Mouse (Mus musculus) MEL (cell line): ENCODE measurements around the gene Gck. TPM values are rescaled to one million over a fixed set of nuclear protein-coding genes. Genes with fewer than 3 reads are reported as not detected.

ENCODE experiments used
- DNase-seq: peaks from one replicate; pipeline ENCODE4 v3.0.0; 2011; ENCODE audit warnings: low read depth, low spot score
- H3K27ac ChIP-seq: 2 replicates; pipeline ENCODE4 v1.5.1; 2012; ENCODE audit warnings: low read depth, mild to moderate bottlenecking, control low read depth, low read length, moderate library complexity; ENCODE audit not compliant: control insufficient read depth
- H3K27me3 ChIP-seq, 2 experiments: fragments of 150-350 bp in 1 of 2; sonication (generic) in 1 of 2; 2 replicates each; pipeline ENCODE4 v1.6.1; 2012; ENCODE audit warnings: low read length in 2 of 2, mild to moderate bottlenecking in 2 of 2, improper control_type of control experiment in 1 of 2, moderate library complexity in 1 of 2; ENCODE audit not compliant: insufficient read depth in 2 of 2, control insufficient read depth in 1 of 2
- H3K36me3 ChIP-seq, 2 experiments: 2 replicates each; pipeline ENCODE4 v1.6.1; 2012 to 2014; ENCODE audit warnings: low read length in 2 of 2, improper control_type of control experiment in 1 of 2, inconsistent platforms in 1 of 2, mild to moderate bottlenecking in 1 of 2; ENCODE audit not compliant: insufficient read depth in 2 of 2, control insufficient read depth in 1 of 2
- H3K4me1 ChIP-seq, 2 experiments: fragments of 150-350 bp in 1 of 2; sonication (generic) in 1 of 2; 2 replicates each; pipeline ENCODE4 v1.6.1; 2012; ENCODE audit warnings: low read length in 2 of 2, improper control_type of control experiment in 1 of 2, mild to moderate bottlenecking in 1 of 2; ENCODE audit not compliant: insufficient read depth in 2 of 2, control insufficient read depth in 1 of 2
- H3K4me3 ChIP-seq, 2 experiments: fragments of 150-350 bp in 1 of 2; sonication (generic) in 1 of 2; 2 replicates each; pipeline ENCODE4 v1.5.1; 2012; ENCODE audit warnings: low read depth in 2 of 2, low read length in 2 of 2, mild to moderate bottlenecking in 2 of 2, moderate library complexity in 2 of 2, control low read depth in 1 of 2, improper control_type of control experiment in 1 of 2; ENCODE audit not compliant: control insufficient read depth in 1 of 2, insufficient read depth in 1 of 2
- H3K79me2 ChIP-seq: 2 replicates; pipeline ENCODE4 v1.6.1; 2012; ENCODE audit warnings: mild to moderate bottlenecking, low read length, moderate library complexity; ENCODE audit not compliant: control insufficient read depth, poor library complexity, insufficient read depth
- H3K9ac ChIP-seq: 2 replicates; pipeline ENCODE4 v1.6.1; 2012; ENCODE audit warnings: low read depth, mild to moderate bottlenecking, control low read depth, low read length, moderate library complexity; ENCODE audit not compliant: control insufficient read depth, poor library complexity, severe bottlenecking
- H3K9me3 ChIP-seq: fragments of 150-350 bp; sonication (generic); replicated peaks from 2 replicates; pipeline ENCODE4 v1.6.1; 2012; ENCODE audit warnings: mild to moderate bottlenecking, low read length, improper control_type of control experiment, moderate library complexity; ENCODE audit not compliant: insufficient read depth
- BHLHE40 ChIP-seq: IDR thresholded peaks from 2 replicates; pipeline ENCODE4 v1.6.1; 2012; ENCODE audit warnings: low read depth, mild to moderate bottlenecking, inconsistent platforms, low read length, improper control_type of control experiment, borderline replicate concordance
- CHD1 ChIP-seq: IDR thresholded peaks from 2 replicates; pipeline ENCODE4 v1.6.1; 2012; ENCODE audit warnings: low read depth, mild to moderate bottlenecking, inconsistent platforms, low read length, improper control_type of control experiment
- CTCF ChIP-seq, 3 experiments: IDR thresholded peaks in 2 of 3; conservative IDR thresholded peaks in 1 of 3; 2 replicates each; pipeline ENCODE4 v1.5.1; 2011 to 2012; ENCODE audit warnings: low read length in 3 of 3, low read depth in 2 of 3, mild to moderate bottlenecking in 2 of 3, improper control_type of control experiment in 1 of 3, inconsistent platforms in 1 of 3, mixed read lengths in 1 of 3, moderate library complexity in 1 of 3; ENCODE audit not compliant: control insufficient read depth in 1 of 3, insufficient read depth in 1 of 3, poor library complexity in 1 of 3, severe bottlenecking in 1 of 3
- E2F4 ChIP-seq: IDR thresholded peaks from 2 replicates; pipeline ENCODE4 v1.6.1; 2011; ENCODE audit warnings: low read depth, low read length, improper control_type of control experiment, borderline replicate concordance
- EP300 ChIP-seq, 2 experiments: IDR thresholded peaks; 2 replicates each; pipeline ENCODE4 v1.6.1; 2011; ENCODE audit warnings: improper control_type of control experiment in 2 of 2, low read length in 2 of 2, low read depth in 1 of 2, mild to moderate bottlenecking in 1 of 2
- GABPA ChIP-seq: IDR thresholded peaks from 2 replicates; pipeline ENCODE4 v1.6.1; 2012; ENCODE audit warnings: low read depth, mild to moderate bottlenecking, inconsistent platforms, low read length, improper control_type of control experiment, moderate library complexity
- HCFC1 ChIP-seq: IDR thresholded peaks from 2 replicates; pipeline ENCODE4 v1.6.1; 2012; ENCODE audit warnings: low read depth, mild to moderate bottlenecking, inconsistent platforms, low read length, improper control_type of control experiment, moderate library complexity
- JUND ChIP-seq: IDR thresholded peaks from 2 replicates; pipeline ENCODE4 v1.6.1; 2011; ENCODE audit warnings: low read depth, mild to moderate bottlenecking, improper control_type of control experiment, low read length
- MAFK ChIP-seq: IDR thresholded peaks from 2 replicates; pipeline ENCODE4 v1.6.1; 2011; ENCODE audit warnings: low read depth, mild to moderate bottlenecking, low read length, improper control_type of control experiment, borderline replicate concordance
- MAX ChIP-seq: IDR thresholded peaks from 2 replicates; pipeline ENCODE4 v1.6.1; 2011; ENCODE audit warnings: low read length, improper control_type of control experiment
- MAZ ChIP-seq: IDR thresholded peaks from 2 replicates; pipeline ENCODE4 v1.6.1; 2012; ENCODE audit warnings: low read depth, mild to moderate bottlenecking, inconsistent platforms, low read length, improper control_type of control experiment
- MEF2A ChIP-seq: IDR thresholded peaks from 2 replicates; pipeline ENCODE4 v1.6.1; 2014; ENCODE audit warnings: low read depth, mild to moderate bottlenecking, inconsistent platforms, low read length, improper control_type of control experiment; ENCODE audit not compliant: poor library complexity, insufficient replicate concordance, severe bottlenecking; ENCODE audit errors: extremely low read depth
- MXI1 ChIP-seq: IDR thresholded peaks from 2 replicates; pipeline ENCODE4 v1.6.1; 2011; ENCODE audit warnings: mild to moderate bottlenecking, low read depth, low read length, improper control_type of control experiment
- MYC ChIP-seq: IDR thresholded peaks from 2 replicates; pipeline ENCODE4 v1.6.1; 2011; ENCODE audit warnings: low read depth, mild to moderate bottlenecking, low read length, improper control_type of control experiment, moderate library complexity
- NELFE ChIP-seq: IDR thresholded peaks from 2 replicates; pipeline ENCODE4 v1.6.1; 2011; ENCODE audit warnings: low read depth, low read length, improper control_type of control experiment
- NRF1 ChIP-seq: IDR thresholded peaks from 2 replicates; pipeline ENCODE4 v1.6.1; 2014; ENCODE audit warnings: low read depth, mild to moderate bottlenecking, inconsistent platforms, low read length, improper control_type of control experiment, moderate library complexity; ENCODE audit not compliant: poor library complexity, insufficient read depth, severe bottlenecking
- POLR2A ChIP-seq, 2 experiments: IDR thresholded peaks; 2 replicates each; pipeline ENCODE4 v1.6.1; 2011 to 2012; ENCODE audit warnings: low read length in 2 of 2, mild to moderate bottlenecking in 2 of 2, control low read depth in 1 of 2, improper control_type of control experiment in 1 of 2, low read depth in 1 of 2, moderate library complexity in 1 of 2; ENCODE audit not compliant: control insufficient read depth in 1 of 2, insufficient read depth in 1 of 2, poor library complexity in 1 of 2
- RCOR1 ChIP-seq: IDR thresholded peaks from 2 replicates; pipeline ENCODE4 v1.6.1; 2012; ENCODE audit warnings: low read depth, mild to moderate bottlenecking, inconsistent platforms, low read length, improper control_type of control experiment
- SIN3A ChIP-seq: IDR thresholded peaks from 2 replicates; pipeline ENCODE4 v1.6.1; 2012; ENCODE audit warnings: low read length, improper control_type of control experiment, inconsistent platforms
- SMC3 ChIP-seq: IDR thresholded peaks from 2 replicates; pipeline ENCODE4 v1.6.1; 2011; ENCODE audit warnings: low read depth, low read length, improper control_type of control experiment
- TBP ChIP-seq: IDR thresholded peaks from 2 replicates; pipeline ENCODE4 v1.8.0; 2011; ENCODE audit warnings: low read depth, low read length, improper control_type of control experiment
- TCF12 ChIP-seq: IDR thresholded peaks from 2 replicates; pipeline ENCODE4 v1.6.1; 2014; ENCODE audit warnings: low read depth, mild to moderate bottlenecking, inconsistent platforms, low read length, improper control_type of control experiment, moderate library complexity
- USF2 ChIP-seq, 2 experiments: IDR thresholded peaks; 2 replicates each; pipeline ENCODE4 v1.6.1; 2011 to 2012; ENCODE audit warnings: improper control_type of control experiment in 2 of 2, low read length in 2 of 2, borderline replicate concordance in 1 of 2, inconsistent platforms in 1 of 2, low read depth in 1 of 2, mild to moderate bottlenecking in 1 of 2; ENCODE audit not compliant: insufficient read depth in 1 of 2
- polyA plus RNA-seq, 2 experiments: library from polyadenylated mRNA; stranded (reverse) in 1 of 2; unstranded in 1 of 2; fragments of >175 nt in 1 of 2; fragments of >200 nt in 1 of 2; gene quantifications; 2 replicates each; pipeline versions ENCODE4 v1.2.1 to v1.2.4; 2012; ENCODE audit warnings: low replicate concordance in 2 of 2, low read depth in 1 of 2; ENCODE audit not compliant: insufficient read length in 2 of 2, insufficient read depth in 1 of 2, missing spikeins in 1 of 2
- total RNA-seq: library from RNA; depleted of rRNA; stranded (reverse); fragments of 300-350 nt; gene quantifications from 2 replicates; pipeline ENCODE4 v1.2.3, GENCODE M21; 2012; rRNA removed

Gck gene
- total RNA-seq (not detected in 2 replicates), polyA plus RNA-seq (not detected)

- peaks cover 7 to 18% of the 10 kb centered on the region in 2 experiments for H3K4me1 ChIP-seq
- TF ChIP-seq HCFC1 (no peak), E2F4 (no peak), SMC3 (no peak), MAZ (no peak), EP300 (IDR thresholded peaks at IDR 0.05; ENCODE audit: low read depth in 1 of 2, low read length in 2 of 2) (peak in 1 of 2 experiments; percentile 22; a peak in 1 of 4 replicates), NRF1 (no peak), MYC (0 out of 2 replicates have a peak, but pooled peaks have one; percentile 17), TCF12 (no peak), TBP (no peak), RCOR1 (0 out of 2 replicates have a peak, but pooled peaks have one; percentile 16), USF2 (IDR thresholded peaks at IDR 0.05; ENCODE audit: borderline replicate concordance in 1 of 2, insufficient read depth in 1 of 2, low read depth in 1 of 2, low read length in 2 of 2) (no peak), MAX (no peak), JUND (no peak), SIN3A (0 out of 2 replicates have a peak, but pooled peaks have one; percentile 35), MEF2A (no peak), MAFK (no peak), GABPA (no peak), POLR2A (IDR thresholded peaks at IDR 0.05; ENCODE audit: control insufficient read depth in 1 of 2, insufficient read depth in 1 of 2, low read depth in 1 of 2, low read length in 2 of 2, poor library complexity in 1 of 2) (no peak), CTCF (IDR thresholded peaks at IDR 0.05 in 2 of 3, conservative IDR thresholded peaks at IDR 0.05 in 1 of 3; ENCODE audit: control insufficient read depth in 1 of 3, insufficient read depth in 1 of 3, low read depth in 2 of 3, low read length in 3 of 3, poor library complexity in 1 of 3, severe bottlenecking in 1 of 3) (no peak), CHD1 (no peak), MXI1 (peak; percentile 37; the same call in 1 of the 2 replicates), BHLHE40 (no peak), NELFE (no peak)
- TF ChIP-seq, all 39 proteins: peak for 5
- Histone ChIP-seq H3K9ac (no peak within 1 kb of the TSS), H3K4me3 (no peak within 1 kb of the TSS), H3K27ac (no peak within 1 kb of the TSS), H3K36me3 (peaks cover 0 to 6% of the 10 kb centered on the region in 2 experiments; a peak in 2 of 4 replicates), H3K9me3 (no peaks in the 10 kb centered on the region), H3K79me2 (no peaks in the 10 kb centered on the region), H3K27me3 (no peaks in the 10 kb centered on the region)
- DNase-seq: peak; percentile 78
Observed at GRCm38 (mm10) chr11:5949586-5950352, at the start of gene Gck. Gene Gck (minus strand): TSS chr11:5950081.
